Mouse (Mus musculus) cerebellum, adult 11-12 months (tissue): ENCODE data around the gene Eif2ak2.

Experiments used
- DNase-seq: peaks from one replicate; pipeline ENCODE4 v3.0.0; 2022

Gene Eif2ak2

DNA sequence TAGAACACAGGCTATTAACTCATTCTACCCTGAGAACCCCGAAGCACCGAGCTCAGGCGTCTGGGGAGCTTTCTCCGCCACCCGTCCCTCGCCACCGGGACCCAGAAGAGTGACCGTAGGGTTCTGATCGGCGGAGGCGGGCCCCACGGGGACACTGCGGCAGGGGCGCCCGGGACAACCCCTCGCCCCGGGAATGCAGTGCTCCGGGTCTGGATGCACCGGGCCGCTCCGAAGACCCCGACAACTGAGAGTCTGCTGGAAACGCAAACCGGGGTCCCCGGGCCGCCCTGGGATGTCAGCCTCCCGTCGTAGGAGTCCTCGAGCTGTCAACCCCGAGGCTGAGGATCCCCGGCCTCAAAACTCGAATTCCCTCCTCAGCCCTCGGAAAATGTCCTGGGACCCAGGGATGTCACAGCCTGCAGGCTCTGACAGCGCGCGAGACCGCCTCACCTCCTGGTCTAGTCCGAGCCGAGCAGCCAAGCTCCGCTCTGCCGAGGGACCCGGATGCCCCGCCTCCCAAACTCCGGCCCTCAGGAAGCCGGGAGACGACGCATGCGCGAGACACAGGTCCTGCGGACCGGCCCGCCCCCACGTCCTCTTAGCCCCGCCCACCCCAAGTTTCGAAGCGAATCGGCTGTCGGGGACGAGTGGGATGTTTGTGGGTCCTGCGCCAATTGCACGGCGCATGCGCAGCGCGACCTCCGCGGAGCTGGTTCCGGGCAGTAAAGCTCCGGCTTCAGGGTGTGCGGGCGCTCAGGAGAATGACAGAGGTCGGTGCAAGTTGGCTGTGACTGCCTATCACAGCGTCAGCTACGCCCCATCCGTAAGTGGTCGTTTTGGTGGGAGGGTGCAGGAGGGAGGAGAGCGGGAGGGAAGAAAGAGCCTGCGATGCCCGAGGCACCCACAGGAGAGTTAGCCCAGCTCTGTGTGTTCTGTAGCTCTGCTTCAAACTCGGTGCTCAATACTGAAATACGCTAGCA is 47.2 kb downstream of the Eif2ak2 start, which contains the start of the genes Heatr5b and Gpatch11:
Gene Heatr5b, minus strand, starts transcription at position 509 of the 980 bp plus-strand sequence.
Gene Gpatch11, plus strand, starts transcription at position 712 of the 980 bp plus-strand sequence.
- peak; percentile 98 for DNase-seq

GRCm38 (mm10) chr17:78824346-78824745 is 58.0 kb downstream of the Eif2ak2 start:
- DNase-seq: no peak

DNA sequence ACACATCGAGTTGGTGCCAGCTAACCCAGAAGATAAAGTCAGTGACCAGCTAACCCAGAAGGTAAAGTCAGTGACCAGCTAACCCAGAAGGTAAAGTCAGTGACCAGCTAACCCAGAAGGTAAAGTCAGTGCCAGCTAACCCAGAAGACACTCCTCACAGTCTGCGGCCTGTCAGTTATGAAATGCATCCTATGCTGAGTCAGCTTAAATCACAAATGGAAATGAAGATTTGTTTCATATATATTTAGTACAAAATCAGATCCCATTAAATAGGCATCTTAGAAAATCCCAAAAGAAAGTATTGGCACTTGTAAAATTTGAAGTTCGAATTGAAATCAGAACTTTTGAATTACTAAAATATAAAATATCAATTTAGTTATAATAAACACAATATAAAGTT is 72.8 kb downstream of the Eif2ak2 start:
- DNase-seq: no peak

DNA sequence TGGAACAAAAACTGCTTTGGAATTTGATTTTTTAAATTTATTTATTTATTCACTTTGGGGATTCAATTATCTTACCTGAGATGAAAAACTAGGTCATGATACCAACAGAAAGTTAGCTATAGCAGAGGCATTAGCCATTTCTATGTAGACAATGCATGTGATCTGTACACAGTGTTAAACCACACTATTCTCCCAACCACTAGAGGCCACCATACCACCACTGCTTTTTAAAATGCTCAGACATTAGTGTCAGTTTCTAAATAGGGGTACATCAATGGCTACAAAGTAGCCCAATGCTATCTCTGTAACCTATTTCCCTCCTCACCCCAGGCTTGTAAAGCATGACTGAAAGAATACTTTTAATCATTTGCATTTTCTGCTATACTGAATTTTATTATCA is 73.4 kb downstream of the Eif2ak2 start:
- no peak for DNase-seq
